Mouse (Mus musculus): ENCODE data around the gene Vamp4.

The Vamp4 gene

DNA sequence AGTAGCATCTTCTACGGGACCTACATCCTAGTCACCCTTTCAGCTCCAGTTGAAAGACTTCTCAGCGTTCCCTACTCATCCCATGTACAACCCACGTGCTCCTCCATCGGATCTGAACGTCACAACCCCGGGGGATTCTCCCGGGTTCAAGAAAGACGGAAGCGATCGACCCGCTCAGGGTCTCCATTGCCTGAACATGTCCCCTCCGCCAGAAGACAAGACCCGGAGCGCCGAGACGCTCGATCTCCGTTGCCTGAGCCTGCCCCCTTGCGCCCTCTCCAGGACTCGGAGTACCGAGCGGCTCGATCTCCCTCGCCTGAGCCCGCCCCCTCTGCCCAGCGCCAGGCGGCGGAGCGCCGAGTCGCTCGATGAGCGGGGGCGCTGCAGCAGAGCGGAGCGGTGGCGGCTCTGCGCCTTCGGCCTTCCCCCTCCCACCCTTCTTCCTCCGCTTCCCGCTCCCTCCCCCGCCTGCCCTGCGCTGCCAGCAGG, at the start of gene Vamp4:
Gene Vamp4 (plus strand): TSS at position 256 of the 489 bp plus-strand sequence.
- DNase-seq = peak; percentile 97 to 98

DNA sequence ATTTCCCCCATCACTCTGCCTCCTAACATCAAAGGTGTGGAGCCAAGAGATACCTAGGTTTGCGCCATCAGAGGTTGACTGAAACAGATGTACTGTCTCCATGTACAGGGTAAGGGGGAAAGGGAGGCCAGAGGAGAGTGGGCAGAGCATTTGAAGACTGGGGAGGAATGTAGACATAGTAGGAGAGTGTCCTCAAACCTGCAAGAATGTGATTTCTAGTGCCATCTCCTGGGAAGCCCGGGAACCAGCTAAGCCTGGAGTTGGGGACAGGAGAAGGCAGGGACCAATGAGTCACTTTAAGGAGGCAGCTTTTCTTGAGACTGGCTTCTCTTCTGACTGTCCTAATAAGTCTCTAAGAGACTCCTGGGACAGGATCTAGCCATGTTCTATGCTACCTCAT, 40.7 kb upstream of the Vamp4 start:
- peak; percentile 46 to 54 for DNase-seq

DNA sequence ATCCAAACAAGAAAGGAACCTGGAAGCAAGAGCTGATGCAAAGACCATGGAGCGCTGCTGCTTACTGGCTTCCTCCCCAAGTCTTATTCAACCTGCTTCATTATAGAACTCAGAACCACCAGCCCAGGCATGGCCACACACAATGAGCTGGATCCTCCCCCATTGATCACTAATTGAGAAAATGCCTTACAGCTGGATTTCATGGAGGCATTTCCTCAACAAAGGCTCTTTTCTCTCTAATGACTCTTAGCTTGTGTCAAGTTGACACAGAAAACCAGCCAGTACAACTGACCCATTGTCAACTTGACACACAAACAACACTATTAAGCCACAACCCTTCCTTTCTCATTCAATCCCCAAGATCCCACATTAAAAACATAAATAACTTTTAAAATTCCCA, 39.6 kb upstream of the Vamp4 start:
- DNase-seq = no peak

DNA sequence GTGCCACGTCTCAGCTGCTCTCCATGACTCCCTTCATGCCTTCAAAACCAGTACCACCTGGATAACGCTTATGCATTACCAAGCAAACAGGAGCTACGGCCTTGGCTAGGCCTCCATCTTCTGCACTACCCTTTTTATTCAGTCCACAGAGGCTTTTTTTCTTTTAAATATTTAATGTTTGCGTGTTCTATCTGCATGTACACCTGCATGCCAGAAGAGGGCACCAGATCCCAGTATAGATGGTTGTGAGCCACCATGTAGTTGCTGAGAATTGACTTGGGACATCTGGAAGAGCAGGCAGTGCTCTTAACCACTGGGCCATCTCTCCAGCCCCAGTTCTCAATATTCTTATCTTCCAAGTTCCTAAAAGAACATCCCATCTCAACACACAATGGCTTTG, 38.7 kb upstream of the Vamp4 start:
- DNase-seq = no peak

DNA sequence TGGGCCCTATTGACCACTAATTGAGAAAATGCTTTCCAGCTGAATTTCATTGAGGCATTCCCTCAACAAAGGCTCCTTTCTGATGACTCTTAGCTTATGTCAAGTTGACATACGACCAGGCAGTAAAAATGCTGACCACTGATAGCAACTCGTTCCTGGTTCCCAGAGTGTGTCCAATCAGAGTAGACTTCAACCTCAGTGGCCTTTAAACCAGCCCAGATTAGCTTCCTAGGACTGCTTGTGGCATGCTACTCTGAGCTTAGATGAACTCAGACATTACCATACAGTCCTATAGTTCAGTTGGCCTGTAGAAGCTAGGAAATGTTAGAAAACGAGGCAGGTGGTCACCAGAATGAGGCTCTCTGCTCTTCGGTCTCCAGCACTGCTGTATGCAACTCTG, 38.0 kb upstream of the Vamp4 start:
- DNase-seq = no peak

DNA sequence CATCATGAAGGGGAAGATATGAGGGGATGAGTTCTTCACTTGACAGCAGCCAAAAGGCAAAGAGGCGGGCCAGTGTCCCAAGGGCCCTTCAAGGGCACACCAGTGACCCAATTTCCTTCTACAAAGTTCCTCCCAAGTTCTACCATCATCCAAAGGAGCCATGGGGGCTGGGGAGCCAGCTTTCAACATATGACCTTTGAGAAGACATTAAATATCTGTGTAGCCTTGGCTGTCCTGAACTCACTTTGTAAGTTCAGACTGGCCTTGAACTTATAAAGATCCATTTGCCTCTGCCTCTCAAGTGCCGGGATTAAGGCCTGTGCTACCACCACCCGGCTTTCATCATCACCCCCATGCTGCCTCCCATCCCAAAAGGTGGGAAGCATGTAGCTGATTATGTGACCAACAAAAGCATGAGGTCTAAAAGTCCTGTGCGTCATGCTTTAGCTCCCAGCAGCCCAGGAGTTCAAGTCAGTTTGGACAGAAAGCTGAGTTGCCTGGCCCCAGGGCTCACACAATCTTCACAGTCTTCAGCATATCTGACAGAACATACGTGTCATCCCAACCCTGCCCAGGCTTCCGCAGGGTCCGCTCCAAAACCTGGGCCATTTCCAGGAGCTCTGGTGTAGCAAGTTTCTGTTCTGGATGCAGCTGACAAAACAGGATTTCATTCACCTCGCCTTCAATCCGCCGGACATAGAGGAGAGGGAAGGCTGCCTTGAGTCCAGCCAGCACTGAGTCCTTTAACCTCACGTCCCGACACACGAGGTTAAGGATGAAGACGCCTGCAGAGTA, 36.4 kb upstream of the Vamp4 start:
- DNase-seq = no peak

DNA sequence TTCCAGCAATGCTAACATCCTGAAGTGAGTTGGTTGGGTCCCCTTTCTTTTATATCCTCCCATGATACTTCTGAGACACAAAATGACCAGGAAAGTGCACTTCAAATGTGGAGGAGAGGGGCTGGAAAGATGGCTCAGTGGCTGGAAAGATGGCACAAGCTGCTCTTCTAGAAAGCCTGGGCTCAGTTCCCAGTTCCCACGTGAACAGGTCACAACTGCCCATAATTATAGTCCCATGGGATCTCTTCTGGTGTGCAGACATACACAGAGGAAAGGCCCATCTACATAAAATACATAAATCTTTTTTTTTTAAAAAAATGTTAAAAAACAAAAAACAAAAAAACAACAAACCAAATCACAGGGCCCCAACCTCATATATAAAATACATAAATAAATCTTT, 27.1 kb upstream of the Vamp4 start:
- DNase-seq = peak; percentile 41 to 47

DNA sequence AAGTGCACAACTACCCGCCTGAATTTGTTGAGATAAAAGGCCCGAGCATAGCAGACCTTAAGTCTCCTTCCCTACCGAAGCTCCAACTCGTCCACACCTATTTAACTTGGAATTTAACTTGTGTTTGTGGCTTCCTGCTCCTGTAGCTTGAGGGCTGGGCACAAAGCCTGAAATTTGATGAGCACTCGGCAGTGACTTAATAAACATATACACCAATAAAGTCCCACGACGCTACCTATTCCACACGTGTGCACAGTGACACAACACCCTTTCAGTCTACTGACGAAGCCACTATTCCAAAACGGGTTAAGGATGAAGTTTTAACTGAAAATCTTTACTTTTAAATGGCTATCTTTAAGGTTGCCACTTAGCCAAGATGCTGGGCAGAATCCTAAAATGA, 22.7 kb upstream of the Vamp4 start:
- DNase-seq = no peak

DNA sequence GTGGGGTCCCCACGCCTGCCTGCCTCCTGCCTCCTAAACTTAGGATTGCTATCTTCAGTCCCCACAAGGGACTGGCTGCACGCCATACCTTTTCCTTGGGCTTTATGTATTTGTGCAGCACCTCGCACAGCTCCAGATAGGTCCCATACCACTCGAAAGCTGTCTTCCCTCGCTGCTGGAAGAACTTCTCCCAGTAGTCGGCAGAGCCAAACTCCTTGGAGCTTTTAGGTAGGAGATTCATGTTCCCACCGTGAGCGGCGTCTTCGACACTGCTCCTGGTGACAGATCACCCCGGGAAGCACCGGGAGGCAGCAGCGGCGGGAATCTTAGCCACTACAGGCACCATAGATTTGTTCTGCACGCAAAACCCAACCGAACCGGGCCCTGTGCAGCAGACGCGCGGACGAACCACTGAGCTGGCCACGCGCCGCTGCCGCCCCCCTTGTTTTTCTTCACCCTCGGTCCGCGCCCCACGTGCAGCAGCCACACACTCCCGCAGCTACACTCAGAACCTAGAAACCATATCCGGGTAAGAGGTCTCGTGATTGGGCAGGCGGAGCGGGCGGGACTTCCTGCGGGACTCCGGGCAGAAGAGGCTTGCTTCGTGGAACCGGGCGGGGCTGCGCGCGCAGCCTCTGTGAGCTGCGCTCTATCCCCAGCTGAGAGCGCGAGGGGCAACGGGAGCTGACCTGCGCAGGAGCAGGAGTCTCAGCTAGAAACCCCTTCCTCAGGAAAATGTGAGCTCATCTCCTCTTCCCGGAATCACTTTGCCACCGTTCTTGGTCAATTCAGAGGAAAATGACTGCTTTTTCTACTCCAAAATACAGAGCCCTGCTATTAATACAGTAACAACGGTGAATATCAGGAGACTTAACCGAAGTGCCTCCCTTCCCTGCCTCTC, 22.0 kb upstream of the Vamp4 start, which contains the start of gene Mettl13:
Gene Mettl13 (minus strand): TSS at position 536 of the 901 bp plus-strand sequence.
- peak; percentile 95 to 96 for DNase-seq

DNA sequence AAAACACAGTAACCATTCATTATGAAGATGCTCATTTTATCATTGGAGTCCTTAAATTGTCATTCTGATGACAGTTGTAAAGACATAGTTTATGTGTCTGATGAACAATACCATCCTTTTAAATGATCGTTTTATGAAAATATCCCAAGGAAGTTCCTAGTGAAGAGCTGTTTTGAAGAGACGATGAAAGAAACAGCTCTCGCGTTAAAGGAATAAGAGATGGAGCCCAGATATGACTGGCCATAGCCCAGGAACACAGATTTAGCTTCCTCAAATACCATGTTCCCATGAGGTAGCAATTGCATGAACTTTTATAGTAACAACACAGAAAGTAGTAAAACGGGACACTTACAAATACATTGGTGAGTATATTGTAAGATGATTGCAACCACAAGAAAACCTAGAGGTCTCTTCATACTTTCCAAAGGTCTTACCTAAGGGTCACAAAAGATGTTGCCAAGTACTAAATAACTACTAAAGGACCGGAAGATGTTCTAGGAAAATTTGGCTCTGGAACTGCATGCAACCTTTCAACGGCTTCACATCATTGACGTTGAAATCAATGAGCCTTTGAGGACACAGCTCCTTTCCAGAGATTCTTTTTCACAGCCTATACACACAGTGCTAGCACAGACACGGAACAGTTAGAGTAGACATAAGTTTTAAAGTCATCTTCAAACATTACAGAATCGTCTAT, 21.2 kb upstream of the Vamp4 start:
- DNase-seq = peak in 1 of 2 experiments; percentile 30

DNA sequence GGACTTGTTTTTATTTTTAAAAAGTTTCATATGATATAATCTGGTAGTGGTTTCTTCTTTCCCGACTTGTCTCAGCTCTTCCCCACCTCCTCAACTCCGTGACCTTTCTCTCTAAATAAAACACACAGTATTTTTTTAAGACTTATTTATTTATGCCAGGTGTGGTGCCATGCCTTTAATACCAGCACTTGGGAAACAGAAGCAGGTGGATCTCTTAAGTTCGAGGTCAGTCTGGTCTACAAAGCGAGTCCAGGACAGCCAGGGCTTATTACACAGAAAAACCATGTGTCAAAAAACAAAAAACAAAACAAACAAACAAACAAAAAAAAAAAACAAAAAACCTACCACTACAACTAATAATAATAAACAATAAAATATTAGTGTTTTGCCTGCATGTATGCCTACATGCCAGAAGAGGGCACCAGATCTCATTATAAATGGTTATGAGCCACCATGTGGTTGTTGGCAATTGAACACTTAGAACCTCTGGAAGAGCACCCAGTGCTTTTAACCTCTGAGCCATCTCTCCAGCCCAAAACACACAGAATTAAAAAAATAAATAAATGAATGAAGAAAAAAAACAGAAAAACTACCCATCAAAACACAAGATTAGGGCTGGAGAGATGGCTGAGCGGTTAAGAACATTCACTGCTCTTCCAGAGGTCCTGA, 20.6 kb upstream of the Vamp4 start:
- peak; percentile 35 to 53 for DNase-seq

DNA sequence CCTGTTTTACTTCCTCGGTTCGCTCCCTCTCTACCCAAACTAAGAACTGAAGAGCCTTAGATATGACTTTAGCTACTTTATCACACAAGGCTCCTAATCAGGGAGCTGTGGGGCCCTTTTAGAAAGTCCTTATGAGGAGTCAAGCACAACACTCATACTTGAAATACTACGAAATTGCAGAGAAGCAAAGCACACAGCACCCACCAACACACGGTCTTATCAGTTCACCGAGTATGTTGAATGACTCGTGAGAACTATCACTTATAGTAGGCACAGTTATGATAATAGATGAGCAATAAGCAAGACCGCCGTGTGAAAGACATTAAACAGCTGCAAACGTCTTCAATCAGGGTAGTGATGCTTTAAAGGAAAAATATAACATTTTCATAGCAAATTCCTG, 17.4 kb upstream of the Vamp4 start:
- DNase-seq = no peak

DNA sequence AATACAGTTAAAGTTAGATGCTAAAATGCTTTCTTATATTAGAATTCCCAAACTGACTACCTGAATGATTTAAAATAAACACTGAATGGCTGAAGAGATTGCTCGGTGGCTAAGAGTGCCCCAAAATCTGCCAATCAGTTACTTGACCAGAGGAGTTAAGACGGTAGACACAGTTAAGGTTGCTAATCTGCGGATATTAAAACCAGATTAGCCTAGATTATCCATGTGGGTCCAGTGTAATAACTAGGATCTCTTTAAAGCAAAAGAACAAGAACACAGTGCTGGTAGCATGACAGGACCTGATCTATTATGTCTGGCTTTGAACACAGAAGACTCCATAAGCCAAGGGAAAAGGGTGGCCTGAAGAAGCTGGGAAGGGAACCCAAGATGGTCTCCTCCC, 16.1 kb upstream of the Vamp4 start:
- DNase-seq = no peak

DNA sequence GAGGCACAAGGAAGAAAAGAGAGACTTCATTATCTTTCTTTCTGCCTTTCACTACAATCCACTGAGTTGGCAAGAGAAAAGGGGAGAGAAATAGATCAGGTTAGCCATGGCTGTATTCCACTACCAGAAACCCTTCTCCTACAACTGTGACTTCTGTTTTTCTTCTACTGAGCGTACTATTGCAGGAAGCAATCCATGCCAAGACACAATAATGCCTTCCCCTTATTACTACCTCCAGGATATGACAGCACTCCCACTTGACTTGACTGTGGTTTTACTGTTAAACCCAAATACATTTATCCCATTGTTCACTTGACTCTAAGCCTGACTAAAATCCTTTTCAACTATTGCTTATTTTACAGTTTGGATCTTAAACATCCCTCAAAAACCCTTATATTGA, 7.1 kb upstream of the Vamp4 start:
- DNase-seq = no peak

DNA sequence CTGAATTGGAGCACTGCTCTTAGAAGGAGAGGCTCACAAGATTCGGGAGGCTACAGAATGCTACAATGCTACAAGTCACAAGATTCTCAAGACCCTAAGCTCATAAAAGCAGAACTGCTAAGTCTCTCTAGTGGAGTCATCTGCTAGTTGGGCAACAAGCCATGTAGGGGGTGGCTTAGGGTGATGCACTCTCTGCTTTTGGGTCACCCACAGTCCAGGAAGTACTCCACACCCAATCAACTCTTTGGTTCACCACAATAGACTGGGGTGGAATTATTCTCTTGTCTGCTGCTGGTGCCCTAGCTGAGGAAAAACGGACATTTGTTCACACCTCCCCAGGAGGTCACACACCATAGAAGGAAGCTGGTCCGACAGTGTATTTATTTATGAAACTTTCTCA, 5.3 kb upstream of the Vamp4 start:
- DNase-seq = no peak

DNA sequence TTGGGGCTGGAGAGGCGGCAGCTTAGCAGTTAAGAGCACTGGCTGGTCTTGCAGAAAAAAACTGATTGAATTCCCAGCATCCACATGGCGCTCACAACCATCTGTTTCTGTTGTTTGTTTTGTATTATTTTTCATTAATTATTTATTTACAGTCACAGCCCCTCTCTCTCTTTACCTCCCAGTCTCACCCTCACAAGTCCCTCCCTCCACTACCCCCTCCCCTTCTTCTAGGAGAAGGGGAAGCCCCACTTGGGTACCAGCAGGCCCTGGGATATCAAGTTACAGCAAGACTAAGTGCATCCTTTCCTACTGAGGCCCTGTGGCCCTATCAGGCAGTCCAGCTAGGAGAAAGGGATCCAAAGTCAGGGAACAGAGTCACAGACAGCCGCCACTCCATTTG, 3.0 kb upstream of the Vamp4 start:
- DNase-seq = no peak

DNA sequence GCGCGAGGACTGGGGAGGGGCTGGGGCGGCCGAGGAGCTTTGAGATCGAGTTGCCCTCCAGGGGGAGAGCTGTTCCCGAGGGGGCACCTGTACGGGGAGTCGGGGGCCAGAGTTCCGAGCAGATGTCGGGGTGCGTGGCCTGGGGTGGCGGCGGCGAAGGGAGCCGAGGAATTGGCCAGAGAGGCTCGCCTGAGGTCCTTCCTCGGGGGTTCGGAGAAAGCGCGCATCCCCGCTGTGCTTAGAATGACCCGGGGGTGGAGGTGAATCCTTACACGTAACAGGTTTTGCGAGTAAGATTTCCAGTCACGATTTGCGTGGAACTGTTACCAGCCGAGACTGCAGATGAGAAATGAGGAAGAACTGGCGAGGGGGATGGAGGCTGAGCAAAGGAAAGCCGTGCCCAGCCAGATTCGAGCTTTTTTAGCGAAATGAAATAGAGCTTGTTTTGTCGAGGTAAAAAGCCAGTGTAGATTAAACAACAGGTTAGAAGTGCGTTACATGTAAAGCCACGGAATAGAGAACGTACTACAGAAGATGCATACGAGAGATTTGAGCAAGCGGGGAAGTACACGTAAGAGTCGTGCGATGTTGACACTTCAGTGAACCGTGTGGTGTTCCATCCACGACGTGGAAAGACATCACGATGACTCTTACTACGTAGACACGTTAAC, 751 bp downstream of the Vamp4 start:
- peak; percentile 37 to 51 for DNase-seq

DNA sequence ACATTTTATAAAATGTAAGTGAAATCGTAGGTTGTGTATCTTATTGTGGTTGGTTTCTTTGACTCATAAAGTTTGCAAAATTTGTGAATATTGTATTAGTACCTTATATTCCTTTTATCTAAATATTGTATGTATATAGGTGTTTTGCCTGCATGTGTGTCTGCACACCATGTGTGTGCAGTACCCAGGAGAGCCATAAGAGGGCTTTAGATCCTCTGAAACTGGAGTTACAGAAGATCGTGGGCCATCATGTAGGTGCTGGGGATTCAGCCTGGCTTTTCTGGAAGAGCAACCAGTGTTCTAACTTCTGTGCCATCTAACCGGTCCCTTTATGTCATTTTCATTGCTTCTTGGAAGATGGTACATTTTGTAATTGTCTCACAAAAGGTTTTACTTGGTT, 4.8 kb downstream of the Vamp4 start:
- DNase-seq = no peak

DNA sequence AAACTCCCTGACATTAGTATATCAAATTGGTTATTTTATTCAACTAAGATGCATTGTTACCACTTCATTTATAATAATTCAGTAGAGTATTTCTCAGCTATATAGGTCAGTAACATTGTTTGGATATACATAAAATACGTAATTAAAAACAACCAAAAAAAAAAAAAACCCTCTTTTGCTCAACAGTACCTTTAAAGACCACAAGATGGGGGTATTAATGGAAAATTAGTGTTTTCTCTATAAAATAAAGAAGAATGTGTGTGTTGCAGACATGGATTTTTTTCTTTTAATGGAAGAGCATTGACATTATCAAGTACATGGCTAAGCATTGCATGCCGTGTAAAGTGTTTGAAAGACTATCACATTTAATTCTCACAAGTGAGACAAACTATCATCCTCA, 12.6 kb downstream of the Vamp4 start:
- DNase-seq = no peak

DNA sequence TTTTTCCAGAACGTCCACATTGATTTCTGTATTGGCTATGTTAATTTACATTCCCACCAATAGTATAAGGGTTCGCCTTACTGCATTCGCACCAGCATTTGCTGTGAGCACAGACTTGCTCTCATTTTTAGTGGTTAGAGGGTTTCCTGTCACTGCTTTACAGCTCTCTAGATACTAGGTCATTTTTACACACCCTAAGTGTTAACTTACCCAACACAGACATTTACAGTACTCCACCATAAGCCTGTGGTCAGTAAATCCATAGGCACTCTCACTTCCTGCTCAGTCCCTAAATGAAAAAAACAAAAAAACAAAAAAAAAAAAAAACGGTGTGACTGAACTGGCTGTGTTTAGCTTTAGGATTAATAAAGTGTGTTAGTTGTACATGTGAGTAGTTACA, 16.0 kb downstream of the Vamp4 start:
- no peak for DNase-seq

DNA sequence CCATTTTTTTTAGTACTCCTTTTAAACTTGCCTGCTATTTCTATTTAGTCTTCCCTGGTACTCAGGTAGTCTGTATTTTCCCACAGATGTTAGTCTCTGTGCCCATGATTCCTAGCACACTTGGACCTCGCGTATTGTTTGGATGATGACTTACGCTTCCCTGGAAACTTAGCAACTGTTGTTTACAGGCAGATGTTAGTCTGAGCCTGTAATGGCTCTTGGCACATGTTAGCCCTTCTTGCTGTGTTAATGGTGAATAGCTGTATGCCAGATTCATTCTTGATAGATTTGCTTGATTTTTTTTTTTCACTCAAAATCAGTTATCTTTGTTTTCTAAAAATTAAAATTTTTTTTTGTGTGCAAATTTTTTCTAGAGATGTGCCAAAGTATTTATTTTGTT, 18.3 kb downstream of the Vamp4 start:
- no peak for DNase-seq

DNA sequence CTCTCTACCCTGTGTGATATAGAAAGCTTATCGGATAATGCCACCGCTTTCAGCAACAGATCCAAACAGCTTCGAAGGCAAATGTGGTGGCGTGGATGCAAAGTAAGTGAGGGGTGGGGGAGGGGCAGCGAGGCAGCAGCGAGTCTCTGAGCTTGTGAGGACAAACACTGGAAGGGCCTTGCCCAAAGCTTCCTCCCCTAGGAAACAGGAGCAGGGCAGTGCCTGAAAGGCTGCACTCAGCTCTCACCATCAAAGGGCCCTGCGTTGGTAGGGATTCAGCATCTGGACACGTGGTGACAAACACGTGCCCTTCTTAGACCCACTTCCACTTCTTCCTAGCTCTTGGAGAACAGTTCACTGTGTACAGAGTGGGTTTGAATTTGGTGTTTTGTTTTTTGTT, 19.1 kb downstream of the Vamp4 start:
- no peak for DNase-seq
